Mouse (Mus musculus) spleen, postnatal 14 days (tissue): ENCODE data around the gene Zcchc3.
A peak's percentile ranks its signal among the peaks of the same experiment; 100 is the strongest.

Experiments used
- DNase-seq, 2 experiments: peaks; one replicate each; pipeline ENCODE4 v3.0.0; 2021 to 2022; ENCODE audit warnings: low spot score in 2 of 2

The Zcchc3 gene

DNA sequence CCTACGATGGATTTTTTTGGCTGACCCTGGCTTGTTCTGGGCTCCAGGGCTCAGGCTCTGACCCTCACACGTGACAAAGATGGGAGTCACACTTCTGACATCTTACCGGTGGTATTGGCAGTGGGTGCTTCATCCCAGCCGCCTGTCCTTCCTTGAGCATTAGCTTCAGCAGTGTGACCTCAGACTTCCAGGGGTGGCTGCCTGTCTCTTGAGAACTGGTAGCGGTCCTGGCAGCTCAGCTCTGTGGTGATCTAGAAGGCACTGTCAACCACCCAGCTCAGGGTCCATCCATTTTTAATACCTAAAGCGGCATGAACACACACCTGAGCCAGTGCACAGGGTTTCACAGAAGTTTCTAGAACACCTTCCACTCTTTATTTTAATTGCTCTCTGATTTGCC is 5.0 kb downstream of the Zcchc3 start:
- DNase-seq: no peak

DNA sequence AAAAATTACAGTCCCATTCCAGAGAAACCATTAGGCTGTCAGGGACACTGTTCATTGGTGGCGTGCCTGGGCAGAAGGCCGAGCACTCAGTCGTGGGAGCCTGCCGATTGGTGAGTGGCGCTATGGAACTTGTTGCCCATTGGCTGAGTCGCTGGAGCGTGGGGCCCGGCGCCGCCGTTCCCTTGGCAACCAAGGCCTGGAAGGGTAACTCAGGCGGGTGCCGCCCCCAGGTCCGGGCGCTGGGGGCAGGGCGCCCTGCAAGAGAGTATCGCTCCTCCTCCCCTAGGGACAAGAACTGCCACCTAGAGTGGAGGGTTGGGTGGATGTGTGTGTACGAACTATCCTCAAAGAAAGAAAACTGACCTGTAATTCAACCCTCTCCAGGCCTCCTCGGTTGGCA is 8.7 kb downstream of the Zcchc3 start:
- peak; percentile 83 to 84 for DNase-seq

DNA sequence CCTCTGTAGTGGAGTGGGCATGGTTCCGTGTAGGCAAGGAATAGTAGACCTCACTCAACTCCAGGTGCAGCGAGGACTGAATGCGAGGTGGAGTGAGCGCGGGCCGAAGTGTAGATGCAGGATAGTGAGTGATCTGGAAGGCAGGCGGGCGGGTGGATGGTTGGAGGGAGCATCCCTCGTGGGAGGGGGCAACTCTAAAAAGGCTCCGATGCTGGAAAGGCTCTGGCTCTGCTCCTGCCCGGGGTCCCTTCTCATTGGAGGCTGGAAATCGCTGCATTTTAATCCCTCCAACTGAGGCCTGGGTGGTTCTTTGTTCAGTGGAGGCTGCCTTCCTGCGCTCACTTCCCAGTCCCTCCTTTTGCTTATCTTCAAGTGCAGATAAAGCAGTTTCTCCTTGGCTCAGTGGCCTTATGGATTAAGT is 15.7 kb downstream of the Zcchc3 start:
- no peak for DNase-seq

DNA sequence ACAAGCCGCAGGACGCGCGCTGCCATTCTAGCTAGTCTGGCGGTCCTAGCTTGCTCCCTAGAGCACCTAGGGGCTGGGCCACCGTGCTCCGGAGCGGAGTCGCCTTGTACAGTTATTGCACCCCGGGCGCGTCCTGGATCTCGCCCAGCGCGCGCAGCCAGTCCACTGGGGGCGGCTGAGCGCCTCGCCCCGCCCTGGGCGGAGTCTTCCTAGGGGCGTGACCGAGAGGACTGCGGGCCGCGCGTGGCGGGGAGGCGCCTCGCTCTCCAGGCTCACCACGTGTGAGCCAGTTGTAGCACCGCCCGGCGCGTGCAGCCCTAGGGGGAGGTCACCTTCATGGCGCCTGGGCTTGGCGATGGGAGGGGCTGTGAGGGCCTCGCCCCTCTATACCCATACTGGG is 16.1 kb downstream of the Zcchc3 start:
- DNase-seq: peak; percentile 84 to 89

DNA sequence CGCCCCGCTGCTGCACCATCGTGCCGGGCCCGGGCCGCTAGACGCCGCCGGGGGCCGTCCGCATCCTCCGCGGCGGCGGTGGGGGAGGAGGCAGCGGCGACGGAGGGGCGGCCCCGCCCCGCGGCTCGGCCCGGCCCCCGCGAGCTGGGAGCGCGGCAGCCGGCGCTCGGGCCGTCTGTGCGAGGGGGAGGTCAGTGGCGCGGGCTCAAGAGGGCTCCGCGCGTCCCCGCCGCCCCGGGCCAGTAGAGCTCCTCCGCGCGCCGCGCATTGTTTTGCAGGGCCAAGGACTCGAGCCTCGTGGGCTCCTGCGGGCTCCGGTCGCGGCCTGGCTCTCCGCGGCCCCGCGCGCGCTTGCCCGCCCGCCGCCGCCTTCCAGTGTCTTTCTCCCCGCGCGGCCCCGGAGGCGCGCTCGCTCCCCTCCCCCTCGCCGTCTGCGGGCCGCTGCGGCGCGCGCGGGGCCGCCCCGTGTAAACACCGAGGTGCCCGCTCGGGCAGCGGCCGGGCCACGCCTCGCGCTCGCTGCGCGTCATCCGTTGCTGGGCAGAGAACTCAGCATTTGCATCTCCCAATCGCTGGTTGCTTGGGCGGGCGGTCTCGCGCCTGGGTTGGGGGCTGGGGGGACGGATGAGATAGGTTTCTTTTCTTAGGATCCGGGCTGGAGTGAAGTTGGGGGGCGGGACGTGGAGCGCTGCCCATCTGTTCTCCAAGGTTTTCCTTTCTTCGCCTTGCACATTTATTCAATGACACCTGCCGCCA is 17.0 kb downstream of the Zcchc3 start, which contains the start of gene Sox12:
Gene Sox12, minus strand, starts transcription at position 384 of the 756 bp plus-strand sequence.
- DNase-seq: peak; percentile 94 to 99

DNA sequence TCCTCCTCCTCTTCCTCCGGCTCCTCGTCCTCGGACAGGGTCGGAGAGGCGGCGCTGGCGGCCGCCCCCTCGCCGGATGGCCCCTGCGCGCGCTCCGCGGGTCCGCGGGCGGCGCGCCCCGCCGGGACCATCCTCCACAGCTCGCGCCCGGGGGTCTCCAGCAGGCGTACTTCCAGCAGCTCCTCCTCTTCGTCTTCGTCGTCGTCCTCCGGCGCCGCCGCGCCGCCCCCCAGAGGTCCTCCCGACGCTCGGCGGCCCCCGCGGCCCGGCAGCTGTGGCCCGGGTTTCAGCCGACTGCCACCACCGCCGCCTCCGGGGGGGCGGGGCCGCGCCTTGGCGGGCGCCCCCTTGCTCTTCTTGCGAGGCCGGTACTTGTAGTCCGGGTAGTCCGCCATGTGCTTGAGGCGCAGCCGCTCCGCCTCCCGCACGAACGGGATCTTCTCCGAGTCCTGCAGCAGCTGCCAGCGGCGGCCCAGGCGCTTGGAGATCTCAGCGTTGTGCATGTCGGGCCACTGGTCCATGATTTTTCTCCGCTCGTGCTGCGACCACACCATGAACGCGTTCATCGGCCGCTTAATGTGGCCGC is 17.7 kb downstream of the Zcchc3 start:
- peak; percentile 45 to 54 for DNase-seq

DNA sequence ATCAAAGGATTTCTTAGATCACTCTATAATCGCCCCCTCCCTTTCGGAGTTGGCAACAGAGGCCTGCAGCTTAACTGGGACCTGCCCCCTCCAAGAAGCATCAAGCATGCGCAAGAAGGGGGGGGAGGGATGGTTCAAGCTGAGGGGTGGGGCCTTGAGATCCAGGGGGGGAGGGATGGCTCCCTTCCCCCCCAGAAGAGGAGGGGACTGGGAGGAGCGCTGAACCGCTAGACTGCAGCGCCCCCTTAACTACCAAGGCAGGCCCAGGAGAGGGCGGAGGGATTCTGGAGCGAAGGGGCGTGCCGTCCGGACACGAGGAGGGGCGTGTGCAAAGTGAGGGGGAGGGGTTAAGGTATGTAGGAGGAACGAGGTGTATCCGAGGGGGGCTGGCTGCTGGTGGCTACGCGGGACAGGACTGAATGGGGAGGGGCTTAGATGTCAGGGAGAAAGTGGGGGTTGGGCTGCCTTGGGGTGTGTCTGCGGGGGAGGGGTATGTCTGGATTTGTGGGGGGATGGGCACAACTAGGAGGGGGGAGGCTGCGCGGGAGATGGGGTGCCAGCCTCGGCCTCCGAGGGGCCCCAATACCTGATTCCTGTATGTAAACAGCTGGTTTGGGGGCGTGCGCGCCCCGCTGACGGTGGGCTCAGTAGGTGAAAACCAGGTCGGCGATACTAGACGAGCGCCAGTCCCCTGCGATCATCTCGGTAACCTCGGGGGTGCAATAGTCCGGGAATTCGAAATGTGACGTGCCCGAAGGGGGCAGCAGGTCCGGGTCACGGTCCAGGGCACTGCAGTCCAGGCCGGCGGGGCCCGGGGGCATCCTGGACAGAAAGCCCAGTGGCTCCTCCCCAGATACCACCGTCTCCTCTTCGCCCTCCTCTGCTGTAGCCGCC is 18.5 kb downstream of the Zcchc3 start:
- peak; percentile 40 to 53 for DNase-seq

DNA sequence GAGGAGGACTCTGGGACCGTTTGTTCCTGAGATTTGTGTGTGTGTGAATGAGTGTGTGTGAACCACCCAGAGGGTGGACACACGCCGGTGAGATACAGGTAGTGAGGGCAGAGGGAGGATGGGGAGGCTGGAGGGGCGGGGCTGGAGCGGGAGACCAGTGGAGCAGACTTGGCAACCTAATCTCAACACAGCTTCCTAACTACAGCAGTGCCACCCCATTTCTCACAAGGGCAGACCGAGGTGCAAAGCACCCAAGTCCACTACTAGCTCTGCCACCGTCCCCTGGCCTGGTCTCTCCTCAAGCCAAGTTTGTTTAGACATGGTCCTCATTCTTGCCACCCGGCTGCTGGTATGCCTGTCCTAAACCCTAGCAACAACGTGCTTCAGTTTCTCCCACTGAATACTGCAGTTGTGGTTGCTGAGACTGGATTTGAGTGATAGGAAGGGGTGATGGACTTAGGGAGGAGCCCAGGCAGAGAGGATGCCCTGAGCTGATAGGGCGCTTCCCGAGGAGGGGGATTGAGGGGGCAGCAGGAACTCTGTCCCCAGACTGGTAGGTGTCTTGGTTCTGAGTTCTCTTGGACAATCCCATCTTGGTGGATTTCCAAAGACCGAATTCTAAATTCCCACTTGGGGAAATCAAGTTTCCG is 19.4 kb downstream of the Zcchc3 start:
- no peak for DNase-seq

DNA sequence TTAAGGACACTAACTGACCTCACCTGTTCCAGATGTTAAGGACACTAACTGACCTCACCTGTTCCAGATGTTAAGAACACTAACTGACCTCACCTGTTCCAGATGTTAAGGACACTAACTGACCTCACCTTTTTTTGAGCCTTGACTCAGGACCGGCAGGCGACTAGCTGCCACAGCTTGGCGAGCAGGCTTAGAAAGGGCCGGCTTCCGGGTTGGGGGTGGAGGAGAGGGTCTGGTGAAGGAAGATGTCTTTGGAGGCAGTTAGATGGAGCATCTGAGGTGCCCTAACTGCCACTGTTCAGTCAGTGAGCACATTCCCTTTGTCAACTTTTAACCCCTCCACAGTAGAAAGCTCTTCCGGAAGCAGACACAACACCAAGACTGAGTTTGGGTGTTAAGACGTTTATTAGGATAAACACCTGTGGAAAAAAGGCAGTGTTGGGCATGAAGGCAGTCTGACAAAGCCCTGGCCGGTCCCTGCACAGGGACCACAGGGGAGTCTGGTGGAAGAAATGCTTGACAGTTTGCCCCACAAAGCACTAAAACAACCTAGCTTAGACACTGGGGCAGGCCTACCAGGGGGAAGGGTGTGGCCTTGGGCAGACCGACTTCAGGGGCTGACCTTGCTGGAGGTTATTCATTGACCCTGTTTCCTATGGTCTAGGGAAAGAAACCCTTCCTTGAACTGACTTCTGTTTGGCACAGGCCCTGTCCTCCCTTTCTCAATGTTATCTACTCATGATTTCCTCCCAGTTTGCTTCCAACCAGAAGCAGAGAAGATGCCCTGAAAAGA is 21.4 kb downstream of the Zcchc3 start:
- DNase-seq: no peak

DNA sequence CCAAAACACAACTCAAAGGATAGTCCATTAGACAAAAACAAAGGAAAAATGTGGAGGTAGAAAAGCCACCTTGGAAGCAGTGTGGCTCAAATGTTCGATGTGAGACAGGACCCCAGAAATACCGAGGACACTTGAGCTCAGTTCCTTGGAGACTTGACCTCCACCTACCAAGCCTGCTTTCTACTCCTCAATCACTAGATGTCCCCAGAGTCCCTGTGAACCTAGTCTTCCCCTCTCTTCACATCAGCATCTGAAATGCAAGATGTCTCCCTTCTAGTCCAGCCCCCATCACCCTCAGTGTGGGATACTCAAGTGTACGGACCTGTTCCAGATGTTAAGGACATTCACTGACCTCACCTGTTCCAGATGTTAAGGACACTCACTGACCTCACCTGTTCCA is 22.0 kb downstream of the Zcchc3 start:
- no peak for DNase-seq

DNA sequence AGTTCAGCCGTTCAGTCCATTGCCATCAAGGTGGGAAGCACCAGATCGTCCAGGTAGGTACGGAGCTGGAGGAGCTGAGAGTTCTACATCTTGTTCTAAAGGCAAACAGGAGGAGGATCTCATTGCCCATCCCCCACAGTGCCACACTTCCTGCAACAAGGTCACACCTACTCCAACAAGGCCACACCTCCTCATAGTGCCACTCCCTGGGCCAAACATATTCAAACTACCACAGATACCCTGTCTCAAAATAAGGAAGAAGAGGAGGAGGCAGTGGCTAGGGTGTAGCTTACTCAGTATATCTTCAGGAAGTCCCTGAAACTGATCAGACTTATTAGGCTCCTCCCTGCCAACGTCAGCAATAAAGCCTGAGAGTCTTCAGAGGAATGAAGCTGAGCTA is 30.6 kb downstream of the Zcchc3 start:
- no peak for DNase-seq

DNA sequence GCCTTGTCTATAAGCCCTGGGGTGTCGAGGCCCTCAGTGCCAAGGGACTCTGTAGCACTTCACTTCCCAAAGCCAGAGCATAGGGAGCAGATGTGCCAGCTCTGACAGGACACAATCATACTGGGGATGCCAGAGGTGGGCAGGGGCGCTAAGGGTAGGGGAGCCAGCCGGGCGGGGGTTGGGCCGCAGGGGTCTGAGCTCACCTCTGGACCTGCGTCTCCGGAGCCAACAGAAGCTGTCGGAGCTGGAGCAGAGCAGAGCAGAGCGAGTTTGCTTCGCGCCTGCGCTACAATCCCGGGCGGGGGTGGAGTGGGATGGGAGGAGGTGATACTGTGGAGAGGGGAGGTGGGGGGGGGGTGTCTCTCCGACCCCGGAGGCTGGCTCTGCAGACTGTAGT is 38.5 kb downstream of the Zcchc3 start, which contains the start of gene Nrsn2:
Gene Nrsn2, minus strand, starts transcription at position 294 of the 397 bp plus-strand sequence.
- DNase-seq: no peak

DNA sequence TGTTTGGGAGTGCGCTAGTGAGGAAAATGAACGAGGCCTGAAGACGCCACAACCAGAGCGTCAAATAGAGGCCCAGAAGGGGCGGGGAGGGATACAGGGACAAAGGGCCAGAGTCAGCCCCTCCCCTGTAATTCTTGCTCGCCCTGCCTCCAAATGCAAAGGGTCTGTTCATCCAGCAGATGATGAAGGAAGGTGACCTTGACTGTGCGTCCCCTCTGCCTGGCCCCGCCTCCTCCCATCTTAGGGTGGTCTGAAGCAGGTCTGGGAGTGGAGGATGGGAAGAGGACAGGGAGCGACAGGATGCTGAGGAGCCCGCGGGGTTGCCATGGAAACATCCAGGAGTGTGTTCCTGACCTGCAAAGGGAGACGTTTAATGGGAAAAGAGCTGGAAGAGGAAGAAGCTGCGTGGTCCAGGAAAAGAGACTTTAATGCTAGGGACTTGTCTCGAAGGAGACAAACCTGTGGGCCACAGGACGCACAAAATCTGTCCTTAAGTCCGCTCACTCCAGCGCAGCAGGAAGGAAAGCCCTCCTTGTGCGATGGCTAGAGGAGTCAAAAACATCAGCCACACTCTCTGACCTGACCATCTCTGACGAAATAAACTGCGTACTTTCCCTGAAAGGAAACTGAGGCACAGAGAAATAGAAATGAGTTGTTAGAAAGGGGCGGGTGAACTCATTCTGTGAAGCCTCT is 39.0 kb downstream of the Zcchc3 start:
- no peak for DNase-seq

DNA sequence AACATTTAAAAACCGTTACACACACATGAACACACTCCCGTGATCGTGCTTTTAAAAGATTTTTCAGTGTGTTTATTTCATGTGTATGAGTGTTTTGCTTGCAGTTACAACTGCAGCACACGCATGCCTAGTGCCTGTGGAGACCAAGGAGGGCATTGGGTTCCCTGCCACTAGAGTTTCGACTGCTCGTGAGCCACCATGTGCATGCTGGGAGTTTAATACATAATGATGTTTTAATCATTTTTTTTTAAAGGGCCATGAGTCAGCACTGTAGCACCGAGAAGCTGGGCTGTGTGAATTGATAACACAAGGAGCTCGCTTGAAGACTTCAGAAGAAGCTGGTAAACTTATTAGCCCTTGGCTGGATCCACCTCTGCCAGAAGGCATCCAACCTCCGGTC is 41.3 kb downstream of the Zcchc3 start:
- DNase-seq: no peak

DNA sequence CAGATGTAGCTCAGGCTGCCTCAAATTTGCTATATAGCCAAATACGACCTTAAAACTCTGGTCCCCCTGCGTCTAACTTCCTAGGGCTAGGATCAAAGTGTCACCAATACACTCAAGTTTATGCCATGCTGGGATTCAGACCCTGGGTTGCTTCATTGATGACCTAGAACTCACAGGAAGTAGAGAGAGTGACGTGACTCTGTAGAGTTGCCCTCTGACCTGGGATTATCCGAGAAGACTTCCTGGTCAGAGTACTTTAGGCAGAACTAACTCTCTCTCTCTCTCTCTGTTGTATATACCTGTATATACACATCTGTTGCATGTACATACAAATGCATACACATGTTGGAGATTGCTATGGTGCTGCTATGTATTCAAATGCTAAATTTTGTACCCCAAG is 42.2 kb downstream of the Zcchc3 start:
- no peak for DNase-seq

DNA sequence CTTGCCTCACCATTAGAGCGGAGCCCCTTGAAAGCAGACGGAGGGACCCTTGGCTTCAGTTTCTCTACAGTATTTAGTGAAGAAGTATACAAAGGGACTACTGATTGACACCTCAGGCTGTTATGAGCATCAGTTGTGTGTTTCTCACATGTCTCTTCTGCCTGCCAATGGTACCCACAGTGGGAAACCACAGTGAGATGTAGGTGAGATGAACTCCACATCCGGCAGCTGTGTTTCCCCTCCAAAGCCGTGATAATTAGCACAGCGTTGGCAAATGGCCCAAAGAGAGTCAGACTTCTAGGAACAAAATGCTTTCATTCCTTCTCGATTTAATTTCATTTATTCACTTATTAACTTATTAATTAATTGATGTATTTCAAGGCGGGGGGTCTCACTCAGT is 42.7 kb downstream of the Zcchc3 start:
- no peak for DNase-seq

DNA sequence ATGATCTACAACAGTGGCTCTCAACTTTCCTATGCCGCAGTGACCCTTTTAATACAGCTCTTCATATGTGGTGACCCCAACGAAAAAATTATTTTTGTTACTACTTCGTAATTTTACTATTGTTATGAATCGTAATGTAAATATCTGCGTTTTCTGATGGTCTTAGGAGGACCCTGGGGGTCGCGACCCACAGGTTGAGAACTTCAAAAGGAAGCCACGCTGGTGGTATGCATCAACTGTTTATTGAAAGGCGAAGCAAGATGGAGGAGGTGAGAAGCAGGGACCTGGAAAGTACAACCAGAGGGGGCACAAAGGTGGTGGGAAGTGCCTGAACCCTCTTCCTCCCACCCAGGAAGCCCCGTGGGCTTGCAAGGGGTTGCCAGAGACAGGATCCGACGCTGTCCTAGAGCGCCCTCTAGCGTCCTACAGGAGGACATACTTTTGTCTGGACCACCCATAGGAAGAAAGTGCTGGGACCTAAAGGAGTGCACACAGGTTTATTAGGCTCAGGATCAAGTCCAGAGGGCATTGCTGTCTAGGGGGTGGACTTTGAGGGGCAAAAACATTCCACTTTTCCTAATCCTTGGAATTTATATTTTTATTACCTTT is 46.2 kb downstream of the Zcchc3 start:
- DNase-seq: peak in 1 of 2 experiments; percentile 35

DNA sequence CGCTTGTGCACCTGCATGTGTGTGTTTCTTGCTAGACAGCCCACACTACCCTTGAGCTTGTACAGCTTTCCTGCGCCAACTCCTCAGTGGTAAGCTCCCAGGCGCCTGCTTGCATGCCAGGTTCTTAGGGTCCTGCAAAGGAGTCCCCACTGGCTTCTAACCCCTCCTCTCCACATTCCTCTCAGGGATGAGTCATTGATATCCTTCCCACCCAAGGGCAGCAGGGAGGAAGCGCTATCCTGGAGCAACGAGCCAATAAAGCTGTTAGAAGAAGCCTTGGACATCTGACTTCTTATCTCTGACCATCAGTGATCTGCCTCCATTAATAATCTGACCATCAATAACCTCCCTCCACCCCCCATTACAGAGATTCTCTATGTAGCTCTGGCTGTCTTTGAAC is 46.9 kb downstream of the Zcchc3 start:
- no peak for DNase-seq

DNA sequence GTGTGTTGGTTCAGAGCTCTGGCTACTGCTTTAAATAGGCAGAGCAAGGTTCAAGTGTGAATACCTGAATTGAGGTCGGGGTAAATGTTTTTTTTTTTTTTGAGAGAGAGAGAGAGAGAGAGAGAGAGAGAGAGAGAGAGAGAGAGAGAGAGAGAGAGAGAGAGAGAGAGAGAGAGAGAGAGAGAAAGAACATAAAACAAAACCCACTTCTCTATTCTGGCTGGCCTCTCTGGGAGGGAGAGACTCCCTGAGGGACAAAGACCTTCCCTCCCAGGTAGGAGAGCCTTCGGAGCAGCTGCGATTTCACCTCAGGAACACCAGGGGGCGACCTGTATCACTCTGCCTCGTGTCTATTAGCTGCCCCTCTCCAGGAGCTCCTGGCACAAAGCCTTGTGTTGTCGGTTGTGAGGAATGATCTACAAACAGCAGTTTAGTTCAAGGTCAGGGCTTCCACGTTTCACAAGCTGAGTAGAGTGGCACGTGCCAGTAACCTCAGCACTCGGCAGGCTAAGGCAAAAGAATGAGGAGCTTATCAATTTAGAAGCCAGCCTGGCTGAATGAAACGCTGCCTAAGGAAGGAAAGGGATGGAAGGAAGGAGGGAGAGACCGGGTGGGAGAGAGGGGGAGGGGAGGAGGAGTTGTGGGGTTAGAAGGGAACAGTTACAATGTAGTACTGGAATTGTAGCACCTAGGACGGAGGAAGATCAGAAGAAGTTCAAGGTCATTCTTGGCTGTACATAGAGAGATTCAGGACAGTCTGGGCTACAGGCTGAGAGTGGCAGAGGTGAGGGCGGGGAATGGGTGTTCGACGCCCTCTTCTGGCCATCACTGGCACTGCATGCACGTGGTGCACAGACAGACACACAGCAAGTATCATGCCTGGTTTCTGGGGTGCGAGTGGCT is 51.3 kb downstream of the Zcchc3 start:
- peak; percentile 36 to 56 for DNase-seq
